Mouse (Mus musculus) heart, embryonic 14.5 days (tissue): ENCODE data around the gene Syngr3. TPM values are rescaled to one million over a fixed set of nuclear protein-coding genes. Genes with fewer than 3 reads are reported as not detected.

Experiments
- ATAC-seq: fragments of 200-750 bp; cut with Nextera tagmentation; 2 replicates; pipeline ENCODE4 v1.8.0; 2017; ENCODE audit warnings: low read depth, moderate TSS enrichment; ENCODE audit not compliant: insufficient number of reproducible peaks, insufficient read depth, low FRiP score
- H3K27ac ChIP-seq, 2 experiments: fragments of 200-500 bp in 1 of 2; fragments of 300-500 bp in 1 of 2; sonication (generic) in 1 of 2; replicated peaks in 1 of 2; 2 replicates each; pipeline ENCODE4 v1.5.1; 2012 to 2014; ENCODE audit warnings: low read depth in 2 of 2, low read length in 2 of 2, control low read depth in 1 of 2, mild to moderate bottlenecking in 1 of 2, mixed read lengths in 1 of 2; ENCODE audit not compliant: control insufficient read depth in 1 of 2, insufficient read depth in 1 of 2
- H3K27me3 ChIP-seq: fragments of 300-500 bp; sonication (generic); 2 replicates; pipeline ENCODE4 v1.6.1; 2014; ENCODE audit warnings: mild to moderate bottlenecking, low read length, control low read depth; ENCODE audit not compliant: control insufficient read depth, insufficient read depth
- H3K36me3 ChIP-seq: fragments of 300-500 bp; sonication (generic); 2 replicates; pipeline ENCODE4 v1.6.1; 2014; ENCODE audit warnings: mild to moderate bottlenecking, control low read depth, low read length, mixed read lengths; ENCODE audit not compliant: control insufficient read depth, insufficient read depth
- H3K4me1 ChIP-seq, 2 experiments: fragments of 200-500 bp in 1 of 2; fragments of 300-500 bp in 1 of 2; sonication (generic) in 1 of 2; 2 replicates each; pipeline ENCODE4 v1.6.1; 2012 to 2014; ENCODE audit warnings: low read length in 2 of 2, control low read depth in 1 of 2, mixed read lengths in 1 of 2; ENCODE audit not compliant: control insufficient read depth in 2 of 2, insufficient read depth in 2 of 2
- H3K4me2 ChIP-seq: fragments of 300-500 bp; sonication (generic); 2 replicates; pipeline ENCODE4 v1.6.1; 2014; ENCODE audit warnings: mild to moderate bottlenecking, low read length
- H3K4me3 ChIP-seq, 2 experiments: fragments of 200-500 bp in 1 of 2; fragments of 300-500 bp in 1 of 2; sonication (generic) in 1 of 2; 2 replicates each; pipeline ENCODE4 v1.5.1; 2012 to 2014; ENCODE audit warnings: low read length in 2 of 2, mild to moderate bottlenecking in 2 of 2, control low read depth in 1 of 2, low read depth in 1 of 2, moderate library complexity in 1 of 2; ENCODE audit not compliant: control insufficient read depth in 1 of 2, insufficient read depth in 1 of 2
- H3K9ac ChIP-seq: fragments of 300-500 bp; sonication (generic); 2 replicates; pipeline ENCODE4 v1.6.1; 2014; ENCODE audit warnings: mild to moderate bottlenecking, low read length
- H3K9me3 ChIP-seq: fragments of 300-500 bp; sonication (generic); 2 replicates; pipeline ENCODE4 v1.6.1; 2016; ENCODE audit warnings: low read length, control low read depth; ENCODE audit not compliant: control insufficient read depth
- WGBS: fragments of 180-500 bp; shearing (Covaris S2); extraction: QIAGEN DNeasy Blood & Tissue Kit; methylation state at CpG from one replicate; pipeline ENCODE4 v1.1.7; 2014; 5-methylcytosine and 5-hydroxymethylcytosine counted together
- polyA plus RNA-seq: library from polyadenylated mRNA; unstranded; fragments of >200 nt; fragmentation: Nextera tagmentation; extraction: Ambion mirVana; gene quantifications from 2 replicates; pipeline ENCODE4 v1.2.1, GENCODE M21; 2014

The Syngr3 gene
- polyA plus RNA-seq, 1 experiment from 2014 or later, result 0.69 TPM

- peaks cover 27 to 30% of the 10 kb centered on the region in 2 experiments for H3K4me1 ChIP-seq
- H3K9ac ChIP-seq, result no peak overlapping the region
- no peak for ATAC-seq
- 88% methylated on average over 14 of the region's 14 CpGs for WGBS
- H3K27me3 ChIP-seq, result no peaks in the 10 kb centered on the region; the same call in 1 of the 2 replicates
- H3K4me2 ChIP-seq, result no peak overlapping the region
- H3K27ac ChIP-seq, result no peak overlapping the region
- H3K36me3 ChIP-seq, result peaks cover 31% of the 10 kb centered on the region
- no peaks in the 10 kb centered on the region for H3K9me3 ChIP-seq
- H3K4me3 ChIP-seq, result no peak overlapping the region
Measured at GRCm38 (mm10) chr17:24641944-24642343, 47.8 kb downstream of the Syngr3 start.

GRCm38 (mm10) chr17:24640581-24640980, 49.2 kb downstream of the Syngr3 start:
- Histone ChIP-seq H3K36me3 (peaks cover 31% of the 10 kb centered on the region), H3K27ac (0 out of 4 replicates have a peak overlapping the region, but pooled peaks of 1 of the 2 experiments have one; percentile 72), H3K4me2 (no peak overlapping the region), H3K9ac (no peak overlapping the region), H3K9me3 (no peaks in the 10 kb centered on the region), H3K4me1 (peaks cover 27 to 32% of the 10 kb centered on the region in 2 experiments), H3K27me3 (no peaks in the 10 kb centered on the region; the same call in 1 of the 2 replicates), H3K4me3 (no peak overlapping the region)
- ATAC-seq, result no peak
- 93% methylated on average over 15 of the region's 15 CpGs for WGBS

- no peaks in the 10 kb centered on the region; the same call in 1 of the 2 replicates for H3K27me3 ChIP-seq
Measured at GRCm38 (mm10) chr17:24640119-24640518, 49.6 kb downstream of the Syngr3 start.

GRCm38 (mm10) chr17:24639571-24639988, 50.2 kb downstream of the Syngr3 start:
- H3K27ac ChIP-seq, result peak overlapping the region; percentile 56 to 72
- H3K4me1 ChIP-seq, result peaks cover 19 to 22% of the 10 kb centered on the region in 2 experiments
- no peaks in the 10 kb centered on the region for H3K9me3 ChIP-seq
- H3K27me3 ChIP-seq, result no peaks in the 10 kb centered on the region; the same call in 1 of the 2 replicates
- H3K9ac ChIP-seq, result no peak overlapping the region
- no peak overlapping the region for H3K4me2 ChIP-seq
- 70% methylated on average over 5 of the region's 5 CpGs for WGBS
- H3K4me3 ChIP-seq, result no peak overlapping the region
- ATAC-seq, result no peak
- peaks cover 31% of the 10 kb centered on the region for H3K36me3 ChIP-seq

More at GRCm38 (mm10) chr17:24640119-24640518, 49.6 kb downstream of the Syngr3 start:
- Histone ChIP-seq H3K4me1 (peaks cover 23 to 27% of the 10 kb centered on the region in 2 experiments), H3K36me3 (peaks cover 31% of the 10 kb centered on the region), H3K9me3 (no peaks in the 10 kb centered on the region), H3K4me3 (no peak overlapping the region), H3K27ac (peak overlapping the region in 1 of 2 experiments; percentile 72; a peak in 2 of 4 replicates), H3K4me2 (no peak overlapping the region), H3K9ac (no peak overlapping the region)
- 91% methylated on average over 7 of the region's 7 CpGs for WGBS
- ATAC-seq, result no peak

GRCm38 (mm10) chr17:24638840-24639239, 50.9 kb downstream of the Syngr3 start:
- peaks cover 12 to 15% of the 10 kb centered on the region in 2 experiments for H3K4me1 ChIP-seq
- 66% methylated on average over 9 of the region's 9 CpGs for WGBS
- H3K4me3 ChIP-seq, result no peak overlapping the region
- no peak; the same call in 1 of the 2 replicates for ATAC-seq
- H3K9me3 ChIP-seq, result no peaks in the 10 kb centered on the region
- no peak overlapping the region for H3K9ac ChIP-seq
- H3K27ac ChIP-seq, result peak overlapping the region; percentile 56 to 72
- peaks cover 31% of the 10 kb centered on the region for H3K36me3 ChIP-seq
- peaks cover 3% of the 10 kb centered on the region; the same call in 1 of the 2 replicates for H3K27me3 ChIP-seq
- H3K4me2 ChIP-seq, result no peak overlapping the region

GRCm38 (mm10) chr17:24638214-24638613, 51.5 kb downstream of the Syngr3 start:
- H3K4me1 ChIP-seq, result peaks cover 12 to 17% of the 10 kb centered on the region in 2 experiments
- H3K27me3 ChIP-seq, result peaks cover 3% of the 10 kb centered on the region; the same call in 1 of the 2 replicates
- no peak overlapping the region for H3K4me3 ChIP-seq
- H3K27ac ChIP-seq, result peak overlapping the region in 1 of 2 experiments; percentile 8; a peak in 1 of 4 replicates
- ATAC-seq, result no peak
- H3K4me2 ChIP-seq, result no peak overlapping the region
- H3K9ac ChIP-seq, result no peak overlapping the region
- H3K36me3 ChIP-seq, result peaks cover 31% of the 10 kb centered on the region
- H3K9me3 ChIP-seq, result no peaks in the 10 kb centered on the region
- 81% methylated on average over 4 of the region's 4 CpGs for WGBS

- Histone ChIP-seq H3K36me3 (peaks cover 26% of the 10 kb centered on the region), H3K9me3 (no peaks in the 10 kb centered on the region), H3K4me3 (no peak overlapping the region), H3K27me3 (peaks cover 3% of the 10 kb centered on the region; the same call in 1 of the 2 replicates), H3K27ac (no peak overlapping the region), H3K9ac (no peak overlapping the region), H3K4me2 (no peak overlapping the region), H3K4me1 (peaks cover 14 to 23% of the 10 kb centered on the region in 2 experiments)
- no peak for ATAC-seq
- 56% methylated on average over 5 of the region's 5 CpGs for WGBS
Measured at GRCm38 (mm10) chr17:24636781-24637481, 52.8 kb downstream of the Syngr3 start.
